In genomic region chr9:7776940-7777339, GRCm38 (mm10) we compare ENCODE assay signal across 25 mouse cellular contexts.
"Had no signal": no experiment of that assay in that cellular context is flagged by ENCODE, and none has a peak within 500 bp of the region (broad histone marks: within the 10 kb centered on the region; RNA-seq: fewer than 3 reads in every experiment).

No protein-coding gene starts in this region.

- H3K27me3 ChIP-seq: heart, embryonic 13.5 days; heart, embryonic 15.5 days; hindbrain, embryonic 12.5 days; limb, embryonic 13.5 days; limb, embryonic 15.5 days; liver, embryonic 13.5 days had no signal

- ATAC-seq: forebrain, embryonic 16.5 days; hindbrain, embryonic 16.5 days; inflammation-experienced regulatory T-cells, adult 6 months had no signal

- H3K27ac ChIP-seq: gastrocnemius, adult 2 months; heart, adult 2 months; heart, embryonic 13.5 days; heart, embryonic 15.5 days; hindbrain, embryonic 10.5 days; hindbrain, embryonic 12.5 days; hindbrain, embryonic 14.5 days; kidney, postnatal 0 days; limb, embryonic 13.5 days; limb, embryonic 15.5 days; liver, embryonic 13.5 days had no signal

- H3K4me2 ChIP-seq: heart, embryonic 11.5 days; heart, embryonic 13.5 days; heart, embryonic 15.5 days; hindbrain, embryonic 12.5 days; hindbrain, embryonic 14.5 days; limb, embryonic 13.5 days; limb, embryonic 15.5 days; liver, embryonic 11.5 days; liver, embryonic 13.5 days had no signal

- H3K4me1 ChIP-seq: hindbrain, embryonic 12.5 days; limb, embryonic 13.5 days; limb, embryonic 15.5 days had no signal

- H3K4me3 ChIP-seq: gastrocnemius, adult 2 months; heart, adult 2 months; heart, embryonic 13.5 days; heart, embryonic 15.5 days; hindbrain, embryonic 10.5 days; hindbrain, embryonic 12.5 days; limb, embryonic 13.5 days; limb, embryonic 15.5 days; liver, embryonic 13.5 days had no signal

- H3K9ac ChIP-seq: heart, embryonic 13.5 days; heart, embryonic 15.5 days; hindbrain, embryonic 12.5 days; hindbrain, embryonic 14.5 days; limb, embryonic 13.5 days; limb, embryonic 15.5 days; liver, embryonic 13.5 days had no signal

- H3K9me3 ChIP-seq: heart, embryonic 13.5 days; heart, embryonic 15.5 days; hindbrain, embryonic 10.5 days; hindbrain, embryonic 12.5 days; limb, embryonic 13.5 days; limb, embryonic 15.5 days; liver, embryonic 13.5 days had no signal

- DNase-seq: gastrocnemius, adult 2 months; gastrocnemius, postnatal 10 days; gastrocnemius, postnatal 25 days; heart, adult 2 months; heart, postnatal 4 days; kidney, adult 11 months; kidney, adult 8-10 months; kidney, postnatal 14 days; layer of hippocampus, adult 9-11 months; layer of hippocampus, postnatal 36 days; left cerebral cortex, postnatal 4 days; liver, embryonic 13.5 days had no signal
